Mouse (Mus musculus) duodenum, adult 2 months (tissue): Measurements from ENCODE around the gene Kri1. TPM values are rescaled to one million over a fixed set of nuclear protein-coding genes. Genes with fewer than 3 reads are reported as not detected.

Source experiments
- polyA plus RNA-seq: library from polyadenylated mRNA; depleted of rRNA; stranded (reverse); fragments of >200 nt; gene quantifications from 2 replicates; pipeline ENCODE4 v1.2.3, GENCODE M21; 2012; ENCODE audit warnings: low replicate concordance; rRNA removed

Gene Kri1
- 8.6 and 13.3 TPM in 2 replicates for polyA plus RNA-seq

GRCm38 (mm10) chr9:21287571-21288402, at the start of gene Kri1:
Gene Kri1, minus strand, starts transcription at chr9:21287969.

GRCm38 (mm10) chr9:21320619-21321512, 33.1 kb upstream of the Kri1 start, which contains the start of gene Slc44a2:
Gene Slc44a2, plus strand, starts transcription at chr9:21320698.

DNA sequence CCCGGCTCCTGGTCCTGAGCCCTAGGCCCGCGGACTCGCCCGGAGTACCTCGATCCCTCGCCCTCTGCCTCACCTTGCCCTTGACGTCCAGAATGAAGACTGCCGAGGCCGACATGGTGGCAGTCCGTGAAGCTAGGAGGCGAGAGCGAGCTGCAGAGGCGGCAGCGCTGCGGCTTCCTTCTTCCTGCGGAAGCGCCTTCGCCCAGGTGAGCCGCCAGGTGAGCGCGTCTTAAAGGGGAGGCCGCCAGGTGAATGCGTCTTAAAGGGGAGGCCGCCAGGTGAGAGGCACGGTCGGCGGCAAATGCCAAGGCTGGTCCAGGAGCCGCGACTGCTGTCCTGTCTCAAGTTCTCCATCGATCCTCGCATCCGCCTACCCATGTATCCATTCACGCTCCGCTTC, 24.4 kb upstream of the Kri1 start, which contains the start of gene Ap1m2:
Gene Ap1m2 (minus strand): TSS at position 204 of the 400 bp plus-strand sequence.

DNA sequence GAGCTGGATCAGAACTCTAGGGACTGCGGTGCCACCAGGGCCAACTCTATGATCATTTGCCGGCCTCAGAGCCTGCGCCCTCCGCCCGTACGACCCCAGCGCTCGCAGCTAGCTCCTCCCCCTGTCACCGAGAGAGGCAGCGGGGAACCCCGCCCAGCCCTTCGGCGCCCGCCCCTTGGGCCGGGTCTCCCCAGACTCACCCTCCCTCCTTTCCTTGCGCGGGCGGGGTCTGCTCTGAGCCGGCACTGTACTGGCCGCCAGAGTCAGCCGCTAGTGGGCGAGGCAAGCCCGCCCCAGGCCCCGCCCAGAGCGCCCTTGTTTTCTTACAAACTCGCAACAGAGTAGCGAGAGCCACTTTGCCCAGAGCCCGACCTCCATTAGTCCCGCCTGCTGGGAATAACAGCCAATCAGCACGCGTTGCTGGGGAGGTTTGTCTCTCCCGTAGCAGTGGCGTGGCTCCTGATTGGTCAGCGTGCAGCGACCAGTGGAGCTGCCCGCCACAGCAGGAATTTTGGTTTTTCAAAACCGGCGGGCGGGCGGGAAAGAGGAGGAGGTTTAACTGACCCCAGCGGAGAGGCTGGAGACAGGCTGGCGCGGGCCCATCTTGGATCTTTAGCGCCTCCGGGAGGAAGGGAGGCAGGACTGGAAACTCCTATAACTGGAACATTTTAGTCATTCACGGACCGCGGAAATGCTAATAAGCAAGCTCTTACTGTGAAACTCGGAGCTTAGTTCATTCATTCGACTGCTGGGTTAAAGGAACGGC, 3.4 kb upstream of the Kri1 start, which contains the start of gene Cdkn2d:
Gene Cdkn2d (minus strand): TSS at position 386 of the 766 bp plus-strand sequence.

GRCm38 (mm10) chr9:21265000-21265561, 22.7 kb downstream of the Kri1 start, which contains the start of gene Atg4d:
Gene Atg4d, plus strand, starts transcription at chr9:21265293.

GRCm38 (mm10) chr9:21248326-21248725, 39.4 kb downstream of the Kri1 start, which contains the start of gene S1pr5:
Gene S1pr5, minus strand, starts transcription at chr9:21248443.

DNA sequence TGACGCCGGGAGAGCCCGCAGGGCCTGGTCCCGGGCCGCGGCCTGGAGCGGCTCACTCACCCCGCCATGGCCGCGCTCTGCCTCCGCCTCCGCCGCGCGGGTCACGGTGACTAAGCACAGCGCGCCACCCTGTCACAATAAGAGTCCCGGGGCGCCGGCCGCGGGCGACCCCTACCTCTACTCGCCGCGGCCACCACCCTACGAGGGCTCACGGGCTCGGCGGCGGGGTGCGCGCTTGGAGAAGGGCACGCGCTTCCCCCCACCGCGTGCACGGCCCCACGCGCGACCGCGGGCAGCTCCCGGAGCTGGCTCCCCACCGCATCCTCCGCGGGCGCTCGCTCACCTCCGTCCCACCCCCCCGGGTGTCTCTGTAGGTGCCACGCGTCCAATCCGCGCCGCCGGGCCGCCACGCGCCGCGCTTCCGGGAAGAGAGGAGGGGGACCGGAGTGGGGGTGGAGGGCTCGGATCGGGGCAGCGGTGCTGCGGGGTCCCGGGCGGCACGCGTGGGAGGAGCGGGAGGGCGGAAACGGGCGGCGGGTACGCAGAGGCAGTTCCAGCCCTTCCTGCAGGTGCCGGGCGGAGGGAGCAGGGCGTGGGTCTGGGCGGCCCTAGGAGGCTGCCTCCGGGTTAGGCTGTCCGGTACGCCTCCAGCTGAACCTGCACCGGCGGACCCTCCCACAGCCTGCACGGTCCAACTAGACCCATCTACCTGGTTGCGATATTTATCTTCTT, 48.9 kb downstream of the Kri1 start, which contains the start of gene Keap1:
Gene Keap1 (minus strand): TSS at position 629 of the 732 bp plus-strand sequence.

Other genes starting within 250 kb of the Kri1 start
- gene Zglp1, start 220.9 kb downstream of the Kri1 start, polyA plus RNA-seq, result 0.25 and 0.50 TPM in 2 replicates
- 0.15 and 0.40 TPM in 2 replicates for gene Gm49373, start 214.9 kb downstream of the Kri1 start, polyA plus RNA-seq
- gene Fdx1l, start 214.4 kb downstream of the Kri1 start, polyA plus RNA-seq, result 29.2 and 69.8 TPM in 2 replicates
- gene Gm38431, start 196.0 kb downstream of the Kri1 start, polyA plus RNA-seq, result 13.2 and 24.6 TPM in 2 replicates
- 70.5 and 116 TPM in 2 replicates for gene Raver1, start 196.0 kb downstream of the Kri1 start, polyA plus RNA-seq
- gene Tyk2, start 156.7 kb downstream of the Kri1 start, polyA plus RNA-seq, result 21.7 and 25.1 TPM in 2 replicates
- gene Cdc37, start 138.0 kb downstream of the Kri1 start, polyA plus RNA-seq, result 16.3 and 27.9 TPM in 2 replicates
- gene Pde4a, start 122.3 kb downstream of the Kri1 start, polyA plus RNA-seq, result 2.9 and 4.7 TPM in 2 replicates
- 68.3 and 85.9 TPM in 2 replicates for gene Keap1, start 48.6 kb downstream of the Kri1 start, polyA plus RNA-seq
- 0.13 and 0.16 TPM in 2 replicates for gene S1pr5, start 39.5 kb downstream of the Kri1 start, polyA plus RNA-seq
- 75.4 and 213 TPM in 2 replicates for gene Atg4d, start 22.7 kb downstream of the Kri1 start, polyA plus RNA-seq
- 15.2 and 22.1 TPM in 2 replicates for gene Cdkn2d, start 3.4 kb upstream of the Kri1 start, polyA plus RNA-seq
- 55.7 and 57.9 TPM in 2 replicates for gene Ap1m2, start 24.4 kb upstream of the Kri1 start, polyA plus RNA-seq
- gene Slc44a2, start 32.7 kb upstream of the Kri1 start, polyA plus RNA-seq, result 9.2 and 13.8 TPM in 2 replicates
- gene Ilf3, start 79.9 kb upstream of the Kri1 start, polyA plus RNA-seq, result 17.3 and 20.4 TPM in 2 replicates
- gene Qtrt1, start 123.9 kb upstream of the Kri1 start, polyA plus RNA-seq, result 24.0 and 24.6 TPM in 2 replicates
- 332 and 457 TPM in 2 replicates for gene Dnm2, start 136.9 kb upstream of the Kri1 start, polyA plus RNA-seq
- 10.1 and 10.3 TPM in 2 replicates for gene Tmed1, start 222.3 kb upstream of the Kri1 start, polyA plus RNA-seq
- gene AB124611, start 238.2 kb upstream of the Kri1 start, polyA plus RNA-seq, result 0.84 and 1.1 TPM in 2 replicates